Mouse (Mus musculus): ENCODE data around the gene Izumo2. TPM values are rescaled to one million over a fixed set of nuclear protein-coding genes. Genes with fewer than 3 reads are reported as not detected.

Gene Izumo2
- not detected in 4 replicates for total RNA-seq (2023; ENCODE audit: inconsistent age)

GRCm38 (mm10) chr7:44708574-44708973, at the start of gene Izumo2:
Gene Izumo2 (plus strand): TSS chr7:44708742.

DNA sequence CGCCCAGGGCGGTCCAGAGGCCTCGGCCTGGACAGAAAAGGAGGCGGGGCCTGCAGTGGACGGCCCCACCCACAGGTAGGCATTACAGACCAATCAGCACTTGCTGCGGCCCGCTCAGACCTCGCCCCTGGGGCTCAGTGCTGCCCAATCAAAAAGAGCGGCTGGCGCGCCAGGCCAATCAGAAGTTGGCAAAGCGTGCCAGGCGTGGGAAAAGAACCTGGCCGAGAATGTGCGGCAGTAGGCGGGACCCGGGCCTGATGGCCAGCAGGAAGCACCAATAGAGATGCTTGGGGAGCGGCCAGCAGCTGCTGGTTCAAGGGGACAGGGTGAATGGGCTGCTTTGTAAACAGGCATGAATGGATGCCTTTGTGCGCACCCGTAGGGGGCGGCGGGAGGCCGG, 37.7 kb upstream of the Izumo2 start, which contains the start of gene Myh14:
TSS of gene Myh14 (minus strand) at position 41 of the 400 bp plus-strand sequence.

GRCm38 (mm10) chr7:44748101-44749044, 39.8 kb downstream of the Izumo2 start, which contains the start of gene Vrk3:
Gene Vrk3 (plus strand): TSS chr7:44748413.

GRCm38 (mm10) chr7:44750950-44751349, 42.4 kb downstream of the Izumo2 start, which contains the start of gene Zfp473:
Gene Zfp473 (minus strand): TSS chr7:44751050.

Other genes with a start within 250 kb of the Izumo2 start
- not detected in 4 replicates for gene Aspdh, start 243.4 kb upstream of the Izumo2 start, total RNA-seq (2023; ENCODE audit: inconsistent age)
- 64.3 to 78.1 TPM (median 67.9 TPM) in 4 replicates for gene Josd2, start 240.8 kb upstream of the Izumo2 start, total RNA-seq (2023; ENCODE audit: inconsistent age)
- 69.5 to 76.6 TPM (median 74.0 TPM) in 4 replicates for gene Emc10, start 212.2 kb upstream of the Izumo2 start, total RNA-seq (2023; ENCODE audit: inconsistent age)
- 8.6 to 15.4 TPM (median 11.1 TPM) in 4 replicates for gene Fam71e1, start 212.2 kb upstream of the Izumo2 start, total RNA-seq (2023; ENCODE audit: inconsistent age)
- gene Mybpc2, start 184.1 kb upstream of the Izumo2 start, total RNA-seq (2023; ENCODE audit: inconsistent age), result 14.9 to 16.7 TPM (median 15.5 TPM) in 4 replicates
- 495 to 541 TPM (median 519 TPM) in 4 replicates for gene Spib, start 176.7 kb upstream of the Izumo2 start, total RNA-seq (2023; ENCODE audit: inconsistent age)
- 150 to 170 TPM (median 155 TPM) in 4 replicates for gene Pold1, start 159.9 kb upstream of the Izumo2 start, total RNA-seq (2023; ENCODE audit: inconsistent age)
- 363 to 416 TPM (median 382 TPM) in 4 replicates for gene Nr1h2, start 154.8 kb upstream of the Izumo2 start, total RNA-seq (2023; ENCODE audit: inconsistent age)
- 665 to 743 TPM (median 692 TPM) in 4 replicates for gene Napsa, start 136.4 kb upstream of the Izumo2 start, total RNA-seq (2023; ENCODE audit: inconsistent age)
- 22.7 to 29.6 TPM (median 23.7 TPM) in 4 replicates for gene Kcnc3, start 118.1 kb upstream of the Izumo2 start, total RNA-seq (2023; ENCODE audit: inconsistent age)
- gene Myh14, start 37.9 kb upstream of the Izumo2 start, total RNA-seq (2023; ENCODE audit: inconsistent age), result not detected in 4 replicates
- gene Vrk3, start 39.7 kb downstream of the Izumo2 start, total RNA-seq (2023; ENCODE audit: inconsistent age), result 66.6 to 84.4 TPM (median 73.7 TPM) in 4 replicates
- gene Zfp473, start 42.3 kb downstream of the Izumo2 start, total RNA-seq (2023; ENCODE audit: inconsistent age), result 2.0 to 3.3 TPM (median 2.6 TPM) in 4 replicates
- 39.5 to 48.7 TPM (median 43.9 TPM) in 4 replicates for gene Nup62, start 107.3 kb downstream of the Izumo2 start, total RNA-seq (2023; ENCODE audit: inconsistent age)
- gene Il4i1, start 107.6 kb downstream of the Izumo2 start, total RNA-seq (2023; ENCODE audit: inconsistent age), result 121 to 140 TPM (median 133 TPM) in 4 replicates
- 3.8 to 5.1 TPM (median 4.7 TPM) in 4 replicates for gene Atf5, start 107.9 kb downstream of the Izumo2 start, total RNA-seq (2023; ENCODE audit: inconsistent age)
- 32.9 to 46.4 TPM (median 36.3 TPM) in 4 replicates for gene Akt1s1, start 140.2 kb downstream of the Izumo2 start, total RNA-seq (2023; ENCODE audit: inconsistent age)
- gene Tbc1d17, start 140.3 kb downstream of the Izumo2 start, total RNA-seq (2023; ENCODE audit: inconsistent age), result 131 to 155 TPM (median 145 TPM) in 4 replicates
- gene Pnkp, start 148.4 kb downstream of the Izumo2 start, total RNA-seq (2023; ENCODE audit: inconsistent age), result 63.0 to 75.3 TPM (median 65.8 TPM) in 4 replicates
- 12.0 to 16.6 TPM (median 14.8 TPM) in 4 replicates for gene Ptov1, start 161.0 kb downstream of the Izumo2 start, total RNA-seq (2023; ENCODE audit: inconsistent age)
- gene Med25, start 184.0 kb downstream of the Izumo2 start, total RNA-seq (2023; ENCODE audit: inconsistent age), result 61.5 to 68.3 TPM (median 66.0 TPM) in 4 replicates
- gene Fuz, start 187.3 kb downstream of the Izumo2 start, total RNA-seq (2023; ENCODE audit: inconsistent age), result 27.8 to 31.0 TPM (median 29.5 TPM) in 4 replicates
- 75.4 to 97.5 TPM (median 90.4 TPM) in 4 replicates for gene Ap2a1, start 220.8 kb downstream of the Izumo2 start, total RNA-seq (2023; ENCODE audit: inconsistent age)
- gene Tsks, start 234.5 kb downstream of the Izumo2 start, total RNA-seq (2023; ENCODE audit: inconsistent age), result not detected in 4 replicates

Data from B cell, adult (primary cell).